Mouse (Mus musculus) E14TG2a.4 (cell line): ENCODE data around the gene Smarce1.

Experiments used
- CTCF ChIP-seq: conservative IDR thresholded peaks from 2 replicates; pipeline ENCODE4 v1.5.1; 2014; ENCODE audit warnings: low read length
- POU5F1 ChIP-seq: IDR thresholded peaks from 2 replicates; pipeline ENCODE4 v1.6.1; 2014; ENCODE audit warnings: low read length, borderline replicate concordance

- TF ChIP-seq CTCF = no peak
- TF ChIP-seq POU5F1 = no peak
These were observed 7.5 kb downstream of the Smarce1 start for GRCm38 (mm10) chr11:99223310-99223709.
